ENCODE assay signal across 23 mouse cellular contexts in genomic region chr13:20410306-20411101, GRCm38 (mm10).
DNase-seq lines count a peak whose midpoint lies in the region; ATAC-seq lines count a peak whose summit lies in the region.
"Had no signal": no experiment of that assay in that cellular context is flagged by ENCODE, and none has a peak within 500 bp of the region (broad histone marks: within the 10 kb centered on the region; RNA-seq: fewer than 3 reads in every experiment).

No protein-coding gene starts in this region.

- DNase-seq in hindbrain, embryonic 10.5 days (ENCODE audit: low spot score): no peak
- peak; percentile 65 for DNase-seq in Muller cell, postnatal 12 days (ENCODE audit: inconsistent ontology term)
- no peak for DNase-seq in urinary bladder, postnatal 10 days (ENCODE audit: low spot score)
- no peak for DNase-seq in urinary bladder, adult 2 months (ENCODE audit: low spot score)
- no peak for DNase-seq in adrenal gland, adult (ENCODE audit: inconsistent age in 2 of 2, low spot score in 1 of 2)
- DNase-seq: adrenal gland, adult 8-10 months; cerebellum, adult 11 months; cerebellum, postnatal 36 days; gastrocnemius, postnatal 25 days; kidney, adult 11 months; layer of hippocampus, postnatal 36 days; liver; liver, postnatal 0 days; right cerebral cortex, adult 18-20 months; thymus, postnatal 14 days had no signal

- no peaks in the 10 kb centered on the region for H3K27me3 ChIP-seq in hindbrain, embryonic 13.5 days
- no peaks in the 10 kb centered on the region for H3K27me3 ChIP-seq in hindbrain, embryonic 10.5 days (ENCODE audit: insufficient read depth, poor library complexity, severe bottlenecking)
- no peaks in the 10 kb centered on the region for H3K27me3 ChIP-seq in hindbrain, embryonic 15.5 days
- H3K27me3 ChIP-seq in neural tube, embryonic 14.5 days (ENCODE audit: control insufficient read depth, insufficient read depth, low read length): no peaks in the 10 kb centered on the region
- H3K27me3 ChIP-seq: embryonic facial prominence, embryonic 15.5 days; heart, embryonic 15.5 days; megakaryocyte, embryonic 14.5 days had no signal

- H3K4me1 ChIP-seq in hindbrain, embryonic 13.5 days (replicated peaks): peaks cover 14% of the 10 kb centered on the region
- H3K4me1 ChIP-seq in hindbrain, embryonic 10.5 days (replicated peaks): no peaks in the 10 kb centered on the region
- no peaks in the 10 kb centered on the region for H3K4me1 ChIP-seq in hindbrain, embryonic 15.5 days (replicated peaks)
- peaks cover 6% of the 10 kb centered on the region; the same call in 1 of the 2 replicates for H3K4me1 ChIP-seq in neural tube, embryonic 14.5 days (ENCODE audit: control insufficient read depth, insufficient read depth, low read length)
- H3K4me1 ChIP-seq: embryonic facial prominence, embryonic 15.5 days; heart, embryonic 15.5 days; megakaryocyte, embryonic 14.5 days had no signal

- peak overlapping the region; percentile 66 for H3K27ac ChIP-seq in hindbrain, embryonic 13.5 days
- no peak overlapping the region for H3K27ac ChIP-seq in hindbrain, embryonic 10.5 days
- peak overlapping the region; percentile 61; the same call in 1 of the 2 replicates for H3K27ac ChIP-seq in hindbrain, embryonic 15.5 days (replicated peaks)
- H3K27ac ChIP-seq in neural tube, embryonic 14.5 days (ENCODE audit: low read depth, low read length): peak overlapping the region; percentile 10; the same call in 1 of the 2 replicates
- H3K27ac ChIP-seq: embryonic facial prominence, embryonic 15.5 days; heart, embryonic 15.5 days; kidney, postnatal 0 days had no signal

- ATAC-seq in hindbrain, embryonic 13.5 days (ENCODE audit: low FRiP score): no peak
- ATAC-seq in hindbrain, embryonic 15.5 days (ENCODE audit: low FRiP score, low read depth): peak; percentile 24; the same call in 1 of the 2 replicates
- no peak for ATAC-seq in neural tube, embryonic 14.5 days (ENCODE audit: low read depth)
- ATAC-seq: liver, postnatal 0 days had no signal

- H3K9ac ChIP-seq in hindbrain, embryonic 13.5 days: no peak overlapping the region
- H3K9ac ChIP-seq in hindbrain, embryonic 15.5 days: no peak overlapping the region
- H3K9ac ChIP-seq in neural tube, embryonic 14.5 days (replicated peaks; ENCODE audit: low read depth, low read length): no peak overlapping the region
- H3K9ac ChIP-seq: embryonic facial prominence, embryonic 15.5 days; heart, embryonic 15.5 days; liver, postnatal 0 days had no signal

- no peak overlapping the region for H3K4me3 ChIP-seq in hindbrain, embryonic 13.5 days
- no peak overlapping the region for H3K4me3 ChIP-seq in hindbrain, embryonic 10.5 days
- H3K4me3 ChIP-seq in hindbrain, embryonic 15.5 days: no peak overlapping the region
- no peak overlapping the region for H3K4me3 ChIP-seq in neural tube, embryonic 14.5 days (ENCODE audit: low read depth, low read length)
- H3K4me3 ChIP-seq: embryonic facial prominence, embryonic 15.5 days; heart, embryonic 15.5 days; megakaryocyte, embryonic 14.5 days; myocyte had no signal

- no peak overlapping the region for H3K4me2 ChIP-seq in hindbrain, embryonic 13.5 days
- H3K4me2 ChIP-seq in hindbrain, embryonic 15.5 days: no peak overlapping the region
- H3K4me2 ChIP-seq in neural tube, embryonic 14.5 days (ENCODE audit: low read depth, low read length): no peak overlapping the region
- H3K4me2 ChIP-seq: embryonic facial prominence, embryonic 15.5 days; heart, embryonic 15.5 days had no signal

- H3K9me3 ChIP-seq in hindbrain, embryonic 13.5 days: no peaks in the 10 kb centered on the region
- no peaks in the 10 kb centered on the region for H3K9me3 ChIP-seq in hindbrain, embryonic 10.5 days
- H3K9me3 ChIP-seq in hindbrain, embryonic 15.5 days: no peaks in the 10 kb centered on the region
- no peaks in the 10 kb centered on the region for H3K9me3 ChIP-seq in neural tube, embryonic 14.5 days (ENCODE audit: control insufficient read depth, low read length)
- H3K9me3 ChIP-seq: embryonic facial prominence, embryonic 15.5 days; heart, embryonic 15.5 days; megakaryocyte, embryonic 14.5 days had no signal

- no peaks in the 10 kb centered on the region for H3K36me3 ChIP-seq in hindbrain, embryonic 13.5 days
- H3K36me3 ChIP-seq in hindbrain, embryonic 10.5 days: no peaks in the 10 kb centered on the region
- no peaks in the 10 kb centered on the region for H3K36me3 ChIP-seq in hindbrain, embryonic 15.5 days
- H3K36me3 ChIP-seq in neural tube, embryonic 14.5 days (ENCODE audit: control insufficient read depth, insufficient read depth, low read length): no peaks in the 10 kb centered on the region
- H3K36me3 ChIP-seq: embryonic facial prominence, embryonic 15.5 days; heart, embryonic 15.5 days had no signal

- 71% methylated on average over 9 of the region's 9 CpGs for WGBS in hindbrain, embryonic 13.5 days
- 89% methylated on average over 9 of the region's 9 CpGs for WGBS in hindbrain, embryonic 10.5 days
- WGBS in hindbrain, embryonic 15.5 days: 65% methylated on average over 9 of the region's 9 CpGs
- WGBS in neural tube, embryonic 14.5 days: 68% methylated on average over 9 of the region's 9 CpGs
